Mouse (Mus musculus) G1E-ER4 (cell line): ENCODE measurements around the gene Nubp2. TPM values are rescaled to one million over a fixed set of nuclear protein-coding genes. Genes with fewer than 3 reads are reported as not detected.

Experiments used
- GATA1 ChIP-seq: IDR thresholded peaks from one replicate; pipeline ENCODE4 v1.8.0; 2012; ENCODE audit warnings: low read length, inconsistent platforms
- polyA plus RNA-seq: library from polyadenylated mRNA; stranded (reverse); fragments of >175 nt; gene quantifications from 2 replicates; pipeline ENCODE4 v1.2.3, GENCODE M21; 2012

Nubp2 gene
- 61.9 and 127 TPM in 2 replicates for polyA plus RNA-seq

DNA sequence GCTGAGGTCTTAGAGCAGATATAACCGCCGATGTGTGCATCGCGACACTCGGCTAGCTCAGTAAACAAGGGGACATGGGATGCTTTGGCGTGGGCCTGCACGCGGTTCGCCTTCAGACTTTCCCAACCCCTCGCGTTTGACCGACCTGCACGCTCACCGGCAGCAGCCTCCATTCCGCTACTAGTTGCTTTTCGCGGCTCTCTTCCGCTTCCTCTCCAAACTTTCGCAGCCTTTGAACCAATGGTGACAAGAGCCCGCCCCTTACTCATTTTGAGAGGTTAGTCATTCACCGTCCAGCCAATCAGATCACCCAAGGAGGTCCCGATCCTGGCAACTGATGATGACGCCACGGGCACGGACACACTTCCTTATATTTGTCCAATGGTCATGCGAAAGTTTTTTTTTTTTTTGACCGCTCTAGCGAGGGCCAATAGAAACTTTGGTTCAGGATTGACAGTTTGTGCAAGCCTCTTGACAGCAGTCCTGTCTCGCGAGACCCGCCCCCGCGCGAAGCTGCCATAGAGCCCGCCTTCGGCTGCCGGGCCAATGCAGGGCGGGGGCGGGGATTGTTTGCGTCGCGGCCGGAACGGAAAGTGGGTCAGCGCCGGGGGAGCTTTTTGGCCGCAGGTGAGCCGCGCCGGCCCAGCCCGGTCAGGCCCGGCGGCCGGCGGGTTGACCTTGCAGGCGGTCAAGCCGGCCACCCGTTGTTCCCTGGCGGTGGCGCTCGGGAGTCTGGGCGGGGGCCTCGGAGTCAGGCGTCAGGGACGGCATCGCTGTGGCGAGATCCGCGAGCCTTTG lies at the start of gene Nubp2, which contains the start of gene Spsb3:
Nubp2 (minus strand) TSS at position 216 of the 798 bp plus-strand sequence.
Spsb3 (plus strand) TSS at position 510 of the 798 bp plus-strand sequence.
- no peak for TF ChIP-seq GATA1

DNA sequence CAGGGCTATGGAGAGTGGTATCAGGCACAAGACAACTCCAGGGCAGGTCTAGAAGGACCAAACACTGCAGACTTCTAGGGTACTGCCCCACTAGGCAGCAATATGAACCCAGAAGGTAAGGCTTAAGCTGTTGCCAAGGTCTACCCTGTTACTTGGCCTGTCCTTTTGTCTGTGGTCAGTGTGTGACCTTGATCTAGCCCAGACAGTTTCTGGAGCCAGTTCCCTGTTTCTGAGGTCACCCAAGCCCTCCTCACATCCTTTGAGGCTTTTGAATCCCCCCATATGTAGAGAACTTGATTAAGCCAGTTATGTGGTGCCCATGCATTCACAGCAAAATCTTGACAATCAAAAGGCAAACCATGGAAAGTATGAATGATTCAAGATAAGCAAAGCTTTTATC lies 49.5 kb upstream of the Nubp2 start:
- no peak for TF ChIP-seq GATA1

DNA sequence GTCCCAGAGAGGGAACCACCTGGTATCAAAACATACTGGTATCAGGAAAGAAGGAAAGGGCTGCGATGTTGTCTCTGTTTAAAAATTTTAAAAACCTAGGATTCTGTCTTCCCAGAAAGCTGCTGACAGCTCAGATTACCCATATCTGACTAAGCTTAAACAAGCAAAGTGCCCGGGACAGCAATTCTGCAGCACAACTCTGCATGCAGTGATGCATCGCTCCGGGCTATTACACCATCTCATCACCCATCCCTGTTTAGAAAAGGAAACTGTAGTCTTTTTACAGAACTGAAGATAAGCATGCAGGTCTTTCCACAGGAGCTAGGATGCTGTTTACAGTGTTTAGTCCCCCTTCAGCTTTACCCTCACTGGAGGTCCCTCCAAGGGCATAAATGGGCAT lies 48.8 kb upstream of the Nubp2 start:
- TF ChIP-seq GATA1 = no peak

DNA sequence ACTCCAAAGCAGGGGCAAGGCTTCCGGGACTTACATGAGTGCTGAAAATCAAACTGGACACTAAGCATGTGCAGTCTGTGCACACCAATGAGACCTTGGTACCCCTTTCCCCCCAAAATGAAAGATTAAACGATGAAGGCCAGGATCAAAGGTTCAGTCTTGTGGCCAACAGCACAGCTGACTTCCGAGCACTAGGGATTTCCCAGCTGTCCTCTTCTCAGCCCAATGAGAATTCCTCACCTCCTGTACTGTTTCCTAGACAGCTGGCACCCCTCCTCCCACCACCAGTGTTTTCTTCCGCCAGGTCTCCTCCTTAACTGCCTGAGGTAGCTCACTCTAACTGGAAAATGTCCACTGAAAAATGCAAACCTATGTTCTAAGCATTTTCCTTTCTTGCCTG lies 47.0 kb upstream of the Nubp2 start:
- no peak for TF ChIP-seq GATA1

DNA sequence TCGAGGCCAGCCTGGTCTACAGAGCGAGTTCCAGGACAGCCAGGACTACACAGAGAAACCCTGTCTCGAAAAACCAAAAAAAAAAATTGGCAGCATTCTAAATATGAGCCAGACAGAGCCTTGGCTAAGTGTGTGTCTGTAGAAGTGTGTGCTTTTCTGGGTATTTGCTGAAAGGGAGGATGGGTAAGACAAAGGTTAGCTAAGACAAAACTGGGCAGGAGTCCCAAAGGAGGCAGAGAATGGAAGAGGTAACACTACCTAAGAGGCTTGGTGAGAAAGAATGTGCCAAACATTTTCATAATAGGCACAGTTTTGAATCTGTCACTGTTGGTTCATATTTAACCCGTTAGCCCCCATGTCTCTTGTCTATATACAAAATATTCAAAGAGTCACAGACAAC lies 46.3 kb upstream of the Nubp2 start:
- TF ChIP-seq GATA1 = no peak

DNA sequence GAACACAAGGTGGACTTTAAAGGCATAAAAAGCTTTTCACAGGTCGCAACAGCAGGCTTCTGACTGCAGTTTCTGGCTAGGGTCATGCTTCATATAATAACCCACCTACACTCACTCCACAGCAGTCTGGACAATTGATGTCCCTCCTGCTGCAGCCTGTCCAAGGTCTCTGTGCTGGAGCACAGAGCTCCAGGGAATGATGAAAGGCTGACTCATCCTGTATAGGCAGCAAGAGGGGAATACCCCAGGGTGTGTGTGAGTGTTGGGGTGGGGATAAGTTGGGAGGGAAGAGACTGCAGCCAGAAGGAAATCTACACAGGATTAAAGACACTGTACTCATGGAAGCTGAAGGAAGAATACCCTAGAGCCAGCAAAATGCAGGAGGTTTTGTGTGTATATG lies 43.4 kb upstream of the Nubp2 start:
- TF ChIP-seq GATA1 = no peak

DNA sequence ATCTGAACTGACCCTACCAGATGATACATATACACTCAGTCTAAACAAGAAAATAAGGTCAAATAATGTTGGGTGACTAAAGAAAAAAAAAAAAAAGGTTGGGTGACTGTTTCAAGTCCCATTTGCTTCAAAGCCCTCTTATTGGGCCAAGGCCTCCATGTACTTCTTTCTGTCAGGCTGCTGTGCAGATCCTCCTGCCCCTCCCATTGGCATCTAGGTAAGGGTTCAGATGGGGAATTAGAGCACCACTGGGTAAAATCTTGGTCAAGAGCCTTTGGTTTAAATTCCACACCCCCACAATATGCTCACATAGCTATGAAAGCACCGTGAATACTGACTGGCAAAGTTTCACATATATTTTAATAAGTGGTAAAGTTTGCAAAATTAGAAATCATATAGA lies 37.1 kb upstream of the Nubp2 start:
- TF ChIP-seq GATA1 = no peak

DNA sequence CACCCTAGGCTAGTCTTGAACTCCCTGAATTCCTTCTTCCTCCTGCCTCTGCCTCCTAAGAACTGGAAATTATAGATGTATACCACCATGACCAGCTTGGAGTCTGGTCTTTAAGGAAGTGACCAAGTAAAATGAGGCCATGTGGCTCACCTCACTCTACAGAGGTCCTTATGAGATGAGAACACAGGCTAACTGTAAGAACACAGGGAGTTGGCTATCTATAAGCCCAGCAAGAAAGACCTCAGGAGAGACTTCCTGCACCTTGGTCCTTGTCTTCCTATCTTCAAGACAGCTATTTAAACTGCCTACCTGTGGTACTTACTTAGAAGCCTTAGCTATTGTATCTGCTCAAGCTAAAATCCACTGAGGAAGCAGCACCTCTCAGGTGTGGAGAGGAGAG lies 27.8 kb upstream of the Nubp2 start:
- no peak for TF ChIP-seq GATA1

DNA sequence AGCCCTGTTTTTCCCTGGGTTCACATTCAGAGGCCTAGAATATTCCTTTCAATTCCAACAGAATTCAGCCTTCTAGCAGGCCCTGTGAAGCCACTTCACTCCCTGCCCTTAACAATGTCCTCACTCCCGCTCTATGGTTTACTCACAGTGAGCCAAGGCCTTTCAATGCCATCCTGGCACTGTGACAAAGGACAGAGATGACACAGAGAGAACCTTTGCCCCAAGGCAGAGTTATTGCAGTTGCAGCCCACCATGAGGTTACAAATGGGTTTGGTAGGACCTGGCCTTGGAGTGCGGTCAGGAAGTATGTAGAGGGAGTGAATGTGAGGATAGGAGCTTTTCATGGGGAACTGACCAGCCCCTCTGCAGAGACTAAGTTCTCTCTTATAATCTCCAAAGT lies 21.4 kb upstream of the Nubp2 start:
- TF ChIP-seq GATA1 = no peak

DNA sequence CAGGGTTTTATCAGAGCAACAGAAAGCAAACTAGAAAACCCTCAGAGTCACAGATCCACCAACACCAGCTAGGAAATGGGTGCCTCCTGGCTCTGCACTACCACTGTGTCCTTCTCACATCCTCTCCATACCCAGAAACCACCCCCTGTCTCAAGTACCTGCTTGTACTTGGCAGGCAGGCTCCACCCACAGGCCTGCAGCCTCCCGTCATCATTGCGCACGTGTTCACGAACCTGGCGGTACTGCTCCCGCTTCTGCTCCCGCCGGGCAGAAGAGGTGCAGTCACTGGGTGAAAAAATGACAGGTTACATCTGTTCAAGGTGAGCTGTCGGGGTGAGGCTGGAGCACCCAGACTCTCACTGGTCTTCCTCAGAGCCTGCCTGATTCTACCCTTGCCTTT lies 17.6 kb upstream of the Nubp2 start:
- no peak for TF ChIP-seq GATA1

DNA sequence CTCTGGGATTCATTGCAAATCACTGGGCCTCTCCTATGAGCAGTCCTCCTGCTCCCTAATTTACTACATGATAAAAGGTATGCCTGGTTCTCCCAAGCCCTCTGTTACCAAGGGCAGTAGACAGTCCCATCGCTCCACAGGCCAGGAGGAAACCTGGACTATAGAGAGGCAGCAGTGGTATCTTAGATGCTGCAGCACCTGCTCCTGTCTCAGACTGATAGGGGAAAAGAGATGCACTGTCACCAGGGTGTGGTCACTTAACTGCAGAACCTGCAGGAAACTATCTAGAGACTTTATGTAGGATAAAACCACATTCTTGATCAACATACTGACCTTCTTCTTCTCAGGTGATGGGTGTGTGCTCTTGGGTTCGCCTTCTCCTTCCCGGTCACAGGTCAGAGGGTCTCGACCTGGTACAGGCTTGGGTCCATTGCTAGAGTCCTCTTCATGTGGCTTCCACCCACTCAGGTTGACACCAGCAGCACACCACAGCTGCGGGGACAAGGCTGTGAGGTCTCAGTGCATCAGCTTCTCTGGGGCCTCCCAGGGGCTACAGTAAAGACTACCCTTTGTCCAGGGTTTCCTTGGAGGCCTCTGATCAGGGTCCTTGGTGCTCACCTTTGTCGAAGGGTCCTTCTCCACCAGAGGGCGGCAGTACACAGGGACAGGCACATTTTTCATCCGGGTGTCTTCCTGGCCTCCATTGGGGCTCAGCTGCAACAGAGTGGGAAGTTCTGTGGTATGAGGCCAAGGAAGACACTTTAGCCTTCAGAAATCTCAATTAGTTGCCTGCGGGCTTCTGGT lies 16.7 kb upstream of the Nubp2 start:
- TF ChIP-seq GATA1 = peak; percentile 86

DNA sequence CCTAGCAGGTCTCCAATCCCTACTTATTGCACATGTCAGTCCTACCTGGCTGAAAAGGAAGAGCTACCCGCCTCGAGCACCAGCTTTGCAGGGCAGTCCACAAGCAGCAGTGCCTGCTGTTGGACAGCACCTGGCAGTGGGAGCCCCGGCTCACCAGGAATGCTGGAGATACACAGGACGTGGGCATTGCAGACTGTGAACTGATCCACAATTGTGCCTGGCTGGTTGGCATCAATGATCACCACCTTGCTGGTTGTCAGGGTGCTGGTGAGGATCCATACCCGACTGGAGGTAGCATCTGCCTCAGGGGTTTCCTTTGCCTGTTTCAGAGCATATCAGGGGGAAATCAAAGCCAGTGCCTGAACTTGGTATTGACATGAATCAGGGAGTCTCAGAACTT lies 16.0 kb upstream of the Nubp2 start:
- no peak for TF ChIP-seq GATA1

DNA sequence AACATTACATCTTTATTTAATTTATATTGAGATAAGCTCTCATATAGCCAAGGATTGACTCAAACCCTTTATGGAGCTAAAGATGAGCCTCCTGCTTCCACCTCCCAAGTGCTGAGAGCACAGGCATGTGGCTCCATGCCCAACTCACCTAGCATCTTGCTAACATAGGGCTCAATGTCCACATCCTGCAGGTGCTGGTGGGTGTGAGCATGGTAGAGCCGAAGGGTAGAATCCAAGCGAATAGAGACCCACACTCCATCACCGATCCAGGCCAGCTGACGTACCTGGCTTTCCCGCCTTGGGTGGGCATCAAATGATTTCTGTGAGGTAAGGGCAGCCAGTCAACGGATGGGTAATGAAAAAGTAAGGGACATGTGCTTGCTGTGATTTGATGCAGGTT lies 13.9 kb upstream of the Nubp2 start:
- no peak for TF ChIP-seq GATA1

DNA sequence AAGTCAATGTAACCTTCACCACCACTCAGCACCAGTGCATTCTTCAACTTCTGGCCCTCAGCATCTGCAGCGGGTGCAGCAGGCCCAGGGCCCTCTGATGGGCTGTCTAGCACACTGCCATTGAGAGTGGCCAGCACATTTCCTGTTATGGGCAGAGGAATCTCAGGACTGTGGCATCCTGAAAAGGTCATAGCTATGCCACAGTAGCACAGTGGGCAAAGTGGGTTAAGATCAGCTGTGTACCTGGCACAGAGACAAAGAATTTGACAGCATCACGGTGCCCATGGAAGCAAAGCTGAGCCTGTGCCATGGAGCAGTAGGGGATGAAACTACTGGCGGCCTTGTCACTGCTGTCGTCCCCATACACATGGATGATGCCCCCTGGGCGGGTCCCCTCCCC lies 13.0 kb upstream of the Nubp2 start:
- no peak for TF ChIP-seq GATA1

DNA sequence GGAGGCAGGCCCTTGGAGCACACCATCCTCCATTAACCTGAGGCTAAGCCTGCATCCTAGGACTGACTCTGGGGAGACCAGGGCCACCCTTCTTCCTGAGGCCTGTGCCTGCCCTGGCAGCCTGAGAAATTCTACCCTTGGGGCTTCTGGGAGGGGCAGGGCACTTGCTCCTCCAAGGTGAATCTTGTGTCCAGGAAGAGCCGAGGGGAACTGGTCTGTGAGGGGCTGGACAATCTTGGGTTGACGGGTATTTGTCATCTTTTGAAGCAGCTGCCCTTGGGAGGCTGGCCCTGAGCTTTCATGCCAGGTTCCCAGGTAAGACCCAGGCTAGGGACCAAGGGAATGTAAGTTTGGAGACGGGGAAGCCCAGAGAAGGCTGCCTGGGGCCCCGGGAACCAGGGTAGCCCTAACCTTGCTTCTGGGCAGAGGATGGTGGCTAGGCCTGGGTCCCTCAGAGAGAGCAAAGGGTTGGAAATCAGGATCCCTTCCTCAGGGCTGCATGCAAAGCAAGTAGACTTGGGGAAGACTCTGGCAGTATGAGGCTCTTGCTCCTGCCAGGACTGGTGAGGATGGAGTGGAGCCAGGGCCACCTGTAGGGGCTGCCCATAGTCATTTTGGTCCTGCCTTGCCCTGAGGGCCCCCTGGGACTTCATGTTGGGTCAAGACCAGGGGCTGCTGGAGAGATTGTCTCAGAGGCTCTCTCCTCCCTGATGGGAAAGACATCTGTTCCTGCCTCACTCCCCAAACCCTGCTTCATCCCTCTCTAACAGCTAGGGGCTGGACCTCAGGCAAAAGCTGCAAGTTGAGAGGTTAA lies 12.1 kb upstream of the Nubp2 start:
- no peak for TF ChIP-seq GATA1

DNA sequence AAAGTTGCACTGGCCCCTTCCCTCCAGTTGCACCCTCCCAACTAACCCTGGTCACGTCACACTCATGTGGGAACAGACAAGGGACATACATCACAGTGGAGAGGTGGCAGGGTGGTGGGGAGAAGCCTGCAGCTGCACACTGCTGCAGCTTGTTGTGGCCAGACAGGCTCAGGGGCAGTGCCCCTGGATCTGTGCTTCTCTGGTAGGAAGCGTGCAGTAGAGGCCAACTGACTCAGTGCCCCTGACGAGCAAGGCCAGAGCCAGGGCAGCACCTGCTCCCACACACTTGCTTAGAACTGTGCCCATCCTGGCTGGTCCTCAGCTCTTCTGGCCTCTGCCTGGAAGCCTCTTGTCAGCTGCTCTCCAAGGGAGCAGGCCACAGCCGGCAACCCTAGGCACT lies 11.5 kb upstream of the Nubp2 start:
- TF ChIP-seq GATA1 = no peak
